Mouse (Mus musculus) naive thymus-derived CD4-positive, alpha-beta T cell, adult 2 months (primary cell): ENCODE results near the gene Lgi2.

Experiments
- DNase-seq: peaks from one replicate; pipeline ENCODE4 v3.0.0-alpha.2; 2011; ENCODE audit warnings: low read depth

Gene Lgi2

GRCm38 (mm10) chr5:52565813-52566531 lies at the start of gene Lgi2:
Gene Lgi2, minus strand, starts transcription at chr5:52566462.
- DNase-seq, result no peak

GRCm38 (mm10) chr5:52615421-52615820 lies 49.2 kb upstream of the Lgi2 start:
- DNase-seq, result no peak

GRCm38 (mm10) chr5:52614686-52615085 lies 48.4 kb upstream of the Lgi2 start:
- DNase-seq, result no peak

DNA sequence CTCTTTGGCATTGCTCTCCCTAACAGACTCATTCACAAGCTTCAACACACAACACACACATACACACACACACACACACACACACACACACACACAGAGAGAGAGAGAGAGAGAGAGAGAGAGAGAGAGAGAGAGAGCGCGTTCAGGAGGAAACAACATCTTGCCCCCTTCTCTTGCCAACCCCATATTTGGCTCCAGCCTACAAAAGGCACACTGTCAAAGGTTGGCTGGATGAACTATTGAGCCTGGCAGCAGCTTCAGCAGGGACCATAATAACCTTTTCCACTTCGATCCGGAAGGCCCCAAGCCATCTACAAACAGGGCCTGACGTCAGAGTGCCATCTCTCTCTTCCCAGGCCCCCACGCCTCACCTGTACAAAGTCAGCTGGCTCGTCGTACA lies 46.5 kb upstream of the Lgi2 start:
- no peak for DNase-seq

- no peak for DNase-seq
Observed at GRCm38 (mm10) chr5:52611315-52611895, 45.1 kb upstream of the Lgi2 start.

GRCm38 (mm10) chr5:52610306-52610705 lies 44.0 kb upstream of the Lgi2 start:
- no peak for DNase-seq

GRCm38 (mm10) chr5:52609672-52610071 lies 43.4 kb upstream of the Lgi2 start:
- no peak for DNase-seq

GRCm38 (mm10) chr5:52604582-52605041 lies 38.4 kb upstream of the Lgi2 start:
- DNase-seq, result no peak

DNA sequence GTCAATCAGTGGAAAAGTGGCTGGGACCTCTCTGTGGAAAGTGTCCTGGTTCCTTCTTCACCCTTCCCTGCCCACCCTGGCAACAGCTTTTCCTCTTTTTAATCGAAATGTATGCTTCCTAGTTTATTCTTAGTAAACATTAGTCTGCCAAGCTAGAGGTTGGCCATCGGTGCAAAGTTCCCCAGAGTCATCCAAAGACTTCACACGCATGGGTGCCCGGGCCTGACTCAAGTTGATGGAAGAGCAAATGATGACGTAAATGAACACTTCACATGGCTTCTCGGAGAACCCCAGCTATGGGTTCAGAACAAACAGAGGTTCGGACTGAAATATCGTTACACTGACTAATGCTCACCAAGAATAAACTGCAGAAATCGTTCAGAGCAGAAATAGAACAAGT lies 24.4 kb upstream of the Lgi2 start:
- no peak for DNase-seq

DNA sequence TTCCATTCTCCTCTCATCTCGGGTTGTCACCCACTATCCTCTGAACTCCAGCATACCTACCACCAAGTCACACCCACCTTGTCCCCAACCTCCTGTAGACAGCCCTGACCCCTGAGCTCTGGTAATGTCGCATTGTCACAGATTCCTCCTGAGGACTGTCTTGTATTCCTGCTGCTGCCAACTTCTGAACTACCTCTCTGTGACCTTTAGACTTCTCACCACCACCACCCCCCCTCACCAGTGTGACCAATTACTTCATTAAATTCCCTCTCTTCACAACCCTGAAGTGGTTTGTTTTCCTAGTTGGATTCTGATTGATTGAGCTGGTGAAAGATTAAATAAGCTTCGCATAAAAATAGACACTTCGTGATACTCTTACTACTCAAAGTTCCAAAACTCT lies 22.4 kb upstream of the Lgi2 start:
- DNase-seq, result no peak

DNA sequence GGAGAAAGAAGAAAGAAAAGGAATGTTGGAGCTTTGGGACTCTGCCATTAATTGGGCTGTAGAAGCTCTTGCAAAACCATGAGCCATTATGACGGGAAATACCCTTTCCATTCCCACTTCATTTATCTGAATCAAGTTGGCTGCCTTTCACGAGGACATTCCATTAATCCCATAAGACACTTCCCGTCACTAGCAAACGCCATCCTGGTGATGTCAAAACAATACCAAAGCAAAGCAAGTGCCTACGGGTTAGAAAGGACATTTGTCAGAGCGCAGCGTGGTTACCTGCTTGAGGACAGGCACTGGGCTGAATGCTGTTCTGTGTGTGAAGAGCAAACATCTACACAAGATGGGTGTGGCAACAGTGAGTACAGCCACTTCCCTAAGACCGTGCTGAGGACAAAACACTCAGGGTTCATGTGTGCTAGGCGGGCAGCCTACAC lies 21.1 kb upstream of the Lgi2 start:
- DNase-seq, result no peak

DNA sequence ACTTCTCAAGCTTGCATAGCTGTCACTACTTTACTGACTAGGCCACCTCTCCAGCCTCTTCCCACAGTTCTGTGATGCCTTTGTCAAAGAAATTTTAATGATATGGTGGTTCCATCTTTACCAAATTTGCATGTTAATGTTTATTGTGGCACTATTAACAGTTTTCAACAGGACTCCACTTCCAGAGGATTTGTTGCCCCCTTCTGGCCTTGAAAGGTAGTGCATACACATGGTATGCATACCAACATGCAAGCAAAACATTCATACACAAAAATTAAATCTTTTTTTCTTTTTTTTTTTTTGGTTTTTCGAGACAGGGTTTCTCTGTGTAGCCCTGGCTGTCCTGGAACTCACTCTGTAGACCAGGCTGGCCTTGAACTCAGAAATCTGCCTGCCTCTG lies 6.3 kb upstream of the Lgi2 start:
- DNase-seq, result no peak

DNA sequence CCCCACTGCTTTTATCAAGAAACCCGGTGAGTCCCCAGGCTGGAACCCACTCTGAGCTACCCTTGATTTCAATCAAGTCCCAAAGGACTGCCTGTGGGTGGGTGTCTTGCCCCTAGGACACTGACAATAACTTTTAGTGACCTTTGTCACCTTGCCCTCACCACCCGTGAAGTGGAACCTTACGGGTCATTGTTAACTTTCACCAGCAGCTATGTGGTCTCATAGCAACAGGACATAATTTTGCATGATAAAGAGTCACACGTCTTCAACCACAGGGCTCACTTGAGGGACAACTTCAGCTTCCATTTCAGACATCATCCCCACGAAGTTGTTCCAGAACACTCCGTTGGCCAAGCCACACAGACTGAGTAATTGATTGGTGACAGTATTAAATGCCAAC lies 4.5 kb upstream of the Lgi2 start:
- no peak for DNase-seq

- DNase-seq, result no peak
Observed at GRCm38 (mm10) chr5:52565214-52565812, 949 bp downstream of the Lgi2 start.

GRCm38 (mm10) chr5:52564351-52564750 lies 1.9 kb downstream of the Lgi2 start:
- no peak for DNase-seq

- no peak for DNase-seq
Observed at GRCm38 (mm10) chr5:52560240-52560639, 6.0 kb downstream of the Lgi2 start.

GRCm38 (mm10) chr5:52555526-52555925 lies 10.7 kb downstream of the Lgi2 start:
- DNase-seq, result no peak

DNA sequence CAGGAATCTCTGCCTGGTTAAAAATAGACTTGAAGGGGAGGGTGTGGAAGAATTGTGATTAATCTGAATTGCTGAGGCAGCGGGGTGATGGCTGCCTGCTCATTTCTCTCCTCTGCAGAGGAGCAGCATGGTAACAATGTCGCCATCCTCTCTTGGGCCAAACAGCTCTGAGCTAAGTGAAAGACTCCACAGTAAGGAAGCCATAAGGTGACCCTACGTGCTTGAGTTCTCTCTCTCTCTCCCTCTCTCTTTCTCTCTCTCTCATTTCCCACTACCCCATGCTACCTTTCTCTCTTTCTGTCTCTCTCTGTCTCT lies 15.0 kb downstream of the Lgi2 start:
- DNase-seq, result no peak

DNA sequence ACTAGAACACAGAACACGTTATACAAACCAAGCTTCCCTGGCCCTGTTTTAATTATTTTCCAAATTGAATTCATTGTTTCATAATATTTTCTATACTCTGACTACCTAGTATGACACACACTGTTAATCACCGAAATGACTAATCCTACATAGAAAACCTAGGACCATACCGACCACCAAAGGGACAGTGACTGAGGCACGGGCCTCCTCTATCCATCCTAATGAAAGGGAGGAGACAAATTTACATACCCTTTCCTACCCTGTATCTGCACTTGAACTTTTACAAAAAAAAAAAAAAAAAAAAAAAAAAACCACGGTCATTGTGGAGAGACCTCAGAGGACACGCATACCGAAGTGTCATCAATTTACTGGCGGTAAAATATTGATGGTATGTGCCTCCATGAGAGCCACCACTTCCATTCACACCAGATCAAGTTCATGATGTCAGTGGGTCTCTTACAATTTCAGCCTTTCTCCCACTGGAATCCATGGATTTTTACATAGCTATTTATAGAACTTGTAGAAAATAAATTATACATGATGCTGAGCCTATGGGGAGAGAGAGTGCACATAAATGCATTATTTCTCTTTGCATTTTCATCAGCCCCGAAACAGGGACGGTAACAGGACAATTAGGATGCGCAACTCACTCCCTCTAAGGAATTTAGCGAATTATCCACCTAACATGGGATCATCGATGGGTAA lies 15.5 kb downstream of the Lgi2 start:
- no peak for DNase-seq

GRCm38 (mm10) chr5:52546950-52547349 lies 19.3 kb downstream of the Lgi2 start:
- peak; percentile 15 for DNase-seq

GRCm38 (mm10) chr5:52543770-52544169 lies 22.5 kb downstream of the Lgi2 start:
- no peak for DNase-seq

DNA sequence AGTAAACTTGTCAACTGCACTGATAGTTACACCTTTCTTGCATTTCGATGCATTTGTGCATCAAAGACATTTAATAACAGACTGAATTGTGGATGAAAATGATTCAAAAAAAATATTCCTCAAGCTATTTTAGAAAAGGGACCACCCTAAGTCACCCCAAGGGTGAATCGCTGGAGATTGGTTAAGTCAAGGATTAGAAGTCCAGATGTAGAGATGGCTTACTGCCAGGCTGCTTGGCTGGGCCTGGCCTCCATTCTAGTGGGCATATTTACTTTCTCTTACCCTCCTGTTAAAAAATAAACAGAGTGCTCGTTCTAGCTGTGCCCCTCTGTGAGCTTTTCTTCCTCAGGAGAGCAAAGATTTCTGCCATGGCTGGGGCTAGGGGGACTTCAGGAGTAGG lies 26.1 kb downstream of the Lgi2 start:
- no peak for DNase-seq

DNA sequence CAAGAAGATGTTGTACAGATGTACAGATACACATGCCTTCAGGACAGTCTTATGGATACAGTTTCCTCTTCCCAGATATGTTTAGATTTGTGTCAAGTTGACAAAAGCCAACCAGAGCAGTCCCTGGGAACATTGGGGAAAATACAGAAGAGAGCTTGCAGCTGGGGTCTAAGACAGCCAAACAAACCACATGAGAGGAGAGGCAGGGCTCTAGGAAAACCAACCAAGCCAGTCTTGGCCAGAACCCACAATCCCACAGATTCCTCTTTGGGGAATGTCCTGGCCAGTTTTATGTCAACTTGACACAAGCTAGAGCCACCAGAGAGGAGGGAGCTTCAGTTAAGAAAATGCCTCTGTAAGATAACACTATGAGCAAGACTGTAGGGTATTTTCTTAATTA lies 26.8 kb downstream of the Lgi2 start:
- no peak for DNase-seq
